Mouse (Mus musculus): ENCODE data around the gene Gm19935.

DNA sequence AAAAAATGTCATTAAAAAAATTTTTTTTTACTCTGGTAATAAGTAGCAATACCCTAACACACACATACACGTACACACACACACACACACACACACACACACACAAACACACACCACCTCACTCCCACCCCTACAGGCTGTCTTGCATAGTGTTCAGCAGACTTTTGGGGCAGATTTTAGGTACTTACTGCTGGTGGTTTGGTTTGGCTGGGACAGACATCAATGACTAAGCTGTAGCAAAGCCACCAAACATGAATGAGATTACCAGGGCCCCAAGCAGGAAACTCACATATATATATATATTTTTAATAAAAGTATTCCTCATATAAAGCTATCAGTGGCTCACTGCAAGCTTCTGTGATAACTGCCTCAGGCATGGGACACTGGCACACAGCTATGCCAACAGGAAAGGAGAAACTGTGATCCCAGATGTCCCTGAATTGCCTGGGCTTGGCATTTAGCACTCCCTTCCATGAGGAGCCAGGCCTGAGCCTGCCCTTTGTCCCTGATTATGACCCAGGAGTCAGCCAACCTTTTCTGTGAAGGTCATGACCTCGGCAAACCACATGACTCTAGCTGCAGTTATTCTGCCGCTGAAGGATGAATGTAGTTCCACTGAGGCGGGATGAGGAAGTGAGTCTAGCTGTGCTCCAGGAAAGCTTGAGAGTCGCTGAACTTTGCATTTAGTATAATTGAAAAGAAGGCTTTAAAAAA lies 15.5 kb upstream of the Gm19935 start:
- TF ChIP-seq MYOG (IDR thresholded peaks at IDR 0.05; ENCODE audit: control insufficient read depth in 1 of 3, insufficient read depth in 1 of 3, insufficient read length in 2 of 3, low read depth in 2 of 3) (no peak), E2F4 (IDR thresholded peaks at IDR 0.05; ENCODE audit: insufficient read depth) (no peak), POLR2A (IDR thresholded peaks at IDR 0.05; ENCODE audit: insufficient read length, low read depth) (no peak), USF1 (IDR thresholded peaks at IDR 0.05; ENCODE audit: low read depth) (no peak), MYOD1 (IDR thresholded peaks at IDR 0.05; ENCODE audit: control insufficient read depth in 1 of 3, insufficient read length in 2 of 3, low read depth in 2 of 3) (no peak), TCF12 (IDR thresholded peaks at IDR 0.05; ENCODE audit: insufficient read depth, poor library complexity, severe bottlenecking) (no peak), MAX (IDR thresholded peaks at IDR 0.05; ENCODE audit: low read depth) (no peak), POLR2AphosphoS2 (IDR thresholded peaks at IDR 0.05; ENCODE audit: insufficient read length, low read depth) (no peak), TCF3 (IDR thresholded peaks at IDR 0.05; ENCODE audit: insufficient read length, low read depth) (no peak), REST (IDR thresholded peaks at IDR 0.05; ENCODE audit: insufficient read depth, insufficient read length) (no peak), CEBPB (IDR thresholded peaks at IDR 0.05; ENCODE audit: insufficient read depth, poor library complexity, severe bottlenecking) (no peak)

All from myocyte (in vitro differentiated cells).